Mouse (Mus musculus) CH12.LX (cell line): Measurements from ENCODE around the gene Tmem233. TPM values are rescaled to one million over a fixed set of nuclear protein-coding genes. Genes with fewer than 3 reads are reported as not detected.

Source experiments
- DNase-seq: peaks from one replicate; pipeline ENCODE4 v3.0.0-alpha.2; 2013; ENCODE audit errors: extremely low read depth
- H3K27ac ChIP-seq: 2 replicates; pipeline ENCODE4 v1.5.1; 2012; ENCODE audit warnings: low read depth, mild to moderate bottlenecking, control low read depth, moderate library complexity; ENCODE audit not compliant: insufficient read depth
- H3K27me3 ChIP-seq: replicated peaks from 2 replicates; pipeline ENCODE3; 2012; ENCODE audit warnings: inconsistent platforms
- H3K36me3 ChIP-seq, 2 experiments: replicated peaks in 1 of 2; 2 replicates each; pipeline versions ENCODE3 to v1.6.1; 2012; ENCODE audit warnings: inconsistent platforms in 1 of 2, low read length in 1 of 2, mild to moderate bottlenecking in 1 of 2, mixed read lengths in 1 of 2, moderate library complexity in 1 of 2; ENCODE audit not compliant: control insufficient read depth in 1 of 2, insufficient read depth in 1 of 2
- H3K4me1 ChIP-seq, 2 experiments: 2 replicates each; pipeline ENCODE4 v1.6.1; 2012; ENCODE audit warnings: inconsistent platforms in 1 of 2, moderate library complexity in 1 of 2; ENCODE audit not compliant: insufficient read depth in 2 of 2, control insufficient read depth in 1 of 2
- H3K4me2 ChIP-seq: 2 replicates; pipeline ENCODE4 v1.6.1; 2012; ENCODE audit warnings: low read depth, mild to moderate bottlenecking, control low read depth; ENCODE audit not compliant: poor library complexity, insufficient read depth, severe bottlenecking
- H3K4me3 ChIP-seq, 3 experiments: fragments of 150-350 bp in 1 of 3; sonication (generic) in 1 of 3; replicated peaks in 1 of 3; 2 replicates each; pipeline versions ENCODE3 to v1.5.1; 2011 to 2012; ENCODE audit warnings: low read depth in 2 of 3, low read length in 2 of 3, mild to moderate bottlenecking in 2 of 3, moderate library complexity in 2 of 3, control low read depth in 1 of 3, improper control_type of control experiment in 1 of 3, inconsistent platforms in 1 of 3, mixed read lengths in 1 of 3; ENCODE audit not compliant: poor library complexity in 1 of 3
- H3K79me2 ChIP-seq: replicated peaks from 2 replicates; pipeline ENCODE4 v1.6.1; 2012; ENCODE audit warnings: mild to moderate bottlenecking, moderate library complexity; ENCODE audit not compliant: control insufficient read depth, poor library complexity, insufficient read depth, severe bottlenecking; ENCODE audit errors: extremely low read depth
- H3K9ac ChIP-seq: 2 replicates; pipeline ENCODE4 v1.6.1; 2012; ENCODE audit warnings: low read depth, mild to moderate bottlenecking, control low read depth, moderate library complexity; ENCODE audit not compliant: insufficient read depth
- H3K9me3 ChIP-seq: replicated peaks from 2 replicates; pipeline ENCODE3; 2012; ENCODE audit warnings: low read length, inconsistent platforms, mixed read lengths
- CHD1 ChIP-seq: IDR thresholded peaks from 2 replicates; pipeline ENCODE4 v1.6.1; 2012; ENCODE audit warnings: low read depth, low read length, improper control_type of control experiment, inconsistent platforms
- CTCF ChIP-seq, 2 experiments: IDR thresholded peaks in 1 of 2; conservative IDR thresholded peaks in 1 of 2; 2 replicates each; pipeline ENCODE4 v1.5.1; 2011 to 2012; ENCODE audit warnings: low read depth in 2 of 2, low read length in 2 of 2, improper control_type of control experiment in 1 of 2, inconsistent platforms in 1 of 2, mild to moderate bottlenecking in 1 of 2, moderate library complexity in 1 of 2
- EP300 ChIP-seq: IDR thresholded peaks from 2 replicates; pipeline ENCODE4 v1.6.1; 2011; ENCODE audit warnings: low read length, improper control_type of control experiment
- IRF4 ChIP-seq: IDR thresholded peaks from 2 replicates; pipeline ENCODE4 v1.6.1; 2014; ENCODE audit warnings: low read depth, mild to moderate bottlenecking, inconsistent platforms, low read length, improper control_type of control experiment
- KAT2A ChIP-seq: IDR thresholded peaks from 2 replicates; pipeline ENCODE4 v1.6.1; 2012; ENCODE audit warnings: low read length, improper control_type of control experiment, inconsistent platforms; ENCODE audit not compliant: insufficient replicate concordance
- MAX ChIP-seq: IDR thresholded peaks from 2 replicates; pipeline ENCODE4 v1.6.1; 2011; ENCODE audit warnings: low read length, improper control_type of control experiment
- MAZ ChIP-seq: IDR thresholded peaks from 2 replicates; pipeline ENCODE4 v1.6.1; 2012; ENCODE audit warnings: low read depth, mild to moderate bottlenecking, inconsistent platforms, low read length, improper control_type of control experiment, moderate library complexity
- MXI1 ChIP-seq: IDR thresholded peaks from 2 replicates; pipeline ENCODE4 v1.6.1; 2011; ENCODE audit warnings: mild to moderate bottlenecking, low read depth, low read length, improper control_type of control experiment
- NRF1 ChIP-seq: IDR thresholded peaks from 2 replicates; pipeline ENCODE4 v1.6.1; 2014; ENCODE audit warnings: low read depth, mild to moderate bottlenecking, inconsistent platforms, low read length, improper control_type of control experiment, moderate library complexity
- PAX5 ChIP-seq: IDR thresholded peaks from 2 replicates; pipeline ENCODE4 v1.6.1; 2012; ENCODE audit warnings: low read length, inconsistent platforms, mixed read lengths
- POLR2A ChIP-seq: IDR thresholded peaks from 2 replicates; pipeline ENCODE4 v1.6.1; 2011; ENCODE audit warnings: low read depth, mild to moderate bottlenecking, improper control_type of control experiment, low read length
- POLR2AphosphoS2 ChIP-seq: IDR thresholded peaks from 2 replicates; pipeline ENCODE4 v1.6.1; 2011; ENCODE audit warnings: low read depth, low read length, improper control_type of control experiment
- RAD21 ChIP-seq: IDR thresholded peaks from 2 replicates; pipeline ENCODE4 v1.6.1; 2011; ENCODE audit warnings: low read depth, mild to moderate bottlenecking, low read length, improper control_type of control experiment, moderate library complexity
- RCOR1 ChIP-seq: conservative IDR thresholded peaks from 2 replicates; pipeline ENCODE4 v1.6.1; 2012; ENCODE audit warnings: low read depth, mild to moderate bottlenecking, inconsistent platforms, low read length, improper control_type of control experiment
- TBP ChIP-seq: conservative IDR thresholded peaks from 2 replicates; pipeline ENCODE4 v1.6.1; 2011; ENCODE audit warnings: low read depth, low read length, improper control_type of control experiment
- TCF12 ChIP-seq: IDR thresholded peaks from 2 replicates; pipeline ENCODE4 v1.6.1; 2014; ENCODE audit warnings: low read depth, mild to moderate bottlenecking, inconsistent platforms, low read length, improper control_type of control experiment
- USF2 ChIP-seq: conservative IDR thresholded peaks from 2 replicates; pipeline ENCODE4 v1.6.1; 2011; ENCODE audit warnings: low read depth, low read length, improper control_type of control experiment
- ZKSCAN1 ChIP-seq: IDR thresholded peaks from 2 replicates; pipeline ENCODE4 v1.6.1; 2012; ENCODE audit warnings: low read depth, inconsistent platforms, low read length, improper control_type of control experiment, borderline replicate concordance
- ZMIZ1 ChIP-seq: IDR thresholded peaks from 2 replicates; pipeline ENCODE4 v1.6.1; 2012; ENCODE audit warnings: low read depth, mild to moderate bottlenecking, inconsistent platforms, low read length, improper control_type of control experiment
- dilution Hi-C: fragments of 300-500 bp; cut with MboI; formaldehyde crosslinking; loops from 2 replicates; pipeline ENCODE4 v1.14.3; 2020; ENCODE audit warnings: low sequenced_read_pairs; ENCODE audit not compliant: extremely low pct_unique_long_range_greater_than_20kb, extremely low pct_ligation_motif_present
- in situ Hi-C: fragments of 300-500 bp; cut with MboI; formaldehyde crosslinking; loops from 3 replicates; pipeline ENCODE4 v1.14.3; 2019; ENCODE audit warnings: low sequenced_read_pairs, low pct_ligation_motif_present, low pct_unique_long_range_greater_than_20kb, mixed read lengths
- polyA plus RNA-seq: library from polyadenylated mRNA; unstranded; fragments of >175 nt; gene quantifications from 2 replicates; pipeline ENCODE4 v1.2.1, GENCODE M21; 2012; ENCODE audit warnings: low read depth; ENCODE audit not compliant: insufficient read length
- total RNA-seq, 2 experiments: library from RNA; depleted of rRNA; stranded (reverse); fragments of 300-350 nt in 1 of 2; fragments of >200 nt in 1 of 2; gene quantifications; 2 replicates each; pipeline ENCODE4 v1.2.3; 2012 to 2014

Gene Tmem233
- total and polyA plus RNA-seq, 3 experiments: not detected

DNA sequence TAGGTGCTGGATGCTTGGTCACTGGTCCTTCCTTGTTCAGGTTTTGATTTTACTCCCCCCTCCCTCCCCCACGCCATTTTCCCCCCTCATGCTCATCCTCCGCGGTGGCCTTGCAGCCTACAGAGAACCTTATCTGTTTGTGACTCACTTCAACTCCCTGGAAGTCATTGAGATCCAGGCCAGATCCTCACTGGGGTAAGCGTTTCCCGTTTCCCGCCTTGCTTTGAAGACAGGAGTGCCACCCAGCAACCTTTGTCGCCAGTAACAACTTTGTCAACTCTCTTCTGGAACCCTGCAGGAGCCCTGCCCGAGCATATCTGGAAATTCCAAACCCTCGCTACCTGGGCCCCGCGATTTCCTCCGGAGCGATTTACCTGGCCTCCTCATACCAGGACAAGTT, 85.7 kb downstream of the Tmem233 start:
- no peak overlapping the region for H3K4me3 ChIP-seq
- H3K27ac ChIP-seq: no peak overlapping the region
- no peak for DNase-seq
- no peaks in the 10 kb centered on the region for H3K9me3 ChIP-seq
- dilution Hi-C loops (no loop called here), in situ Hi-C loops (no loop called here)
- no peak for TF ChIP-seq CHD1
- TF ChIP-seq RCOR1: no peak
- TF ChIP-seq ZKSCAN1: no peak
- TF ChIP-seq MXI1: no peak
- no peak for TF ChIP-seq PAX5
- no peak for TF ChIP-seq TCF12
- no peak for TF ChIP-seq ZMIZ1
- no peak for TF ChIP-seq TBP
- TF ChIP-seq KAT2A: no peak
- peaks cover 46 to 74% of the 10 kb centered on the region in 2 experiments for H3K36me3 ChIP-seq
- H3K9ac ChIP-seq: no peak overlapping the region
- no peaks in the 10 kb centered on the region for H3K27me3 ChIP-seq
- H3K4me2 ChIP-seq: no peak overlapping the region
- no peaks in the 10 kb centered on the region for H3K79me2 ChIP-seq
- no peaks in the 10 kb centered on the region for H3K4me1 ChIP-seq

DNA sequence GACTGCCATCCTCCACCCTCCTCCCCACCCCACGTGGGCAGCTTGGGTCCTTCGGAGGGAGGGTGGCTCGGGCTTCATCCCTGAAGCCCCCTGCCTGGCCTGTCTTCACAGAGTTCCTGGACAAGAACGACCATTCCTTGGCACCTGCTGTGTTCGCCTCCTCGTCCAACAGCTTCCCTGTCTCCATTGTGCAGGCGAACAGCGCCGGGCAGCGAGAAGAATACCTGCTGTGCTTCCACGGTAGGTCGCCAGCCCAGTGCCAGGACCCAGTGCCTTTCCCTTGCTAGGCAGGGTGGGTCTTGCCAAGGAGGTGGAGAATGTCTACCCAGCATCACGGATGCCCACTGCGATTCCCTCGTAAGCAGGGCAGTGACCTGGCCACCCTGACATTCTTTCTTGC, 88.9 kb downstream of the Tmem233 start:
- Histone ChIP-seq H3K4me1 (no peaks in the 10 kb centered on the region), H3K27me3 (no peaks in the 10 kb centered on the region), H3K4me2 (no peak overlapping the region), H3K79me2 (no peaks in the 10 kb centered on the region), H3K9me3 (peaks cover 6% of the 10 kb centered on the region), H3K27ac (no peak overlapping the region), H3K4me3 (no peak overlapping the region), H3K9ac (no peak overlapping the region), H3K36me3 (peaks cover 52 to 87% of the 10 kb centered on the region in 2 experiments)
- TF ChIP-seq IRF4 (no peak), USF2 (no peak), POLR2A (no peak), MAX (no peak), MAZ (no peak), CHD1 (no peak)
- dilution Hi-C loops: no loop called here
- no peak for DNase-seq
- in situ Hi-C loops: no loop called here

DNA sequence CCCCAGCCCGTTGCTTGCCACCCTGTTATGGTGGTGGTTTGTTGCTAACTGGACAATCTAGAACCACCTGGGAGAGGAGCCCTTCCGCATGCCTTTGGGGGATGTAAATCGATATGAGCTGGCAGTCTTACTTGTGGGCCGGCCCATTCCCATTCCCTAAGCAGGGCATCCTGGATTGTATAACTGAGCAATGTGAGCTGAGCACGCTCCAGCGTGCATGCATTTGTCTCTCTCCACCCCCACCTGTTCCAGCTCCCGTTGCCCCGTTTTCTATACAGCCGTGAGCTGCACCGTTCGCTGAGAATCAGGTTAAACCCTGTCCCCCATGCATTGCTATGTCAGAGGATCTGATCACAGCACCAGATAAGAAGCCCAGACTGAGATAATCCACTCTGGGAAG, 91.3 kb downstream of the Tmem233 start:
- no peak overlapping the region for H3K9ac ChIP-seq

More for the DNA sequence above, 91.3 kb downstream of the Tmem233 start:
- in situ Hi-C loops: no loop called here
- H3K27ac ChIP-seq: no peak overlapping the region
- H3K79me2 ChIP-seq: no peaks in the 10 kb centered on the region
- peaks cover 62 to 93% of the 10 kb centered on the region in 2 experiments for H3K36me3 ChIP-seq
- H3K27me3 ChIP-seq: no peaks in the 10 kb centered on the region
- TF ChIP-seq EP300 (no peak), TCF12 (no peak), RAD21 (no peak), POLR2A (no peak), POLR2AphosphoS2 (no peak), CTCF (conservative IDR thresholded peaks at IDR 0.05 in 1 of 2, IDR thresholded peaks at IDR 0.05 in 1 of 2; ENCODE audit: low read depth in 2 of 2, low read length in 2 of 2) (no peak), NRF1 (no peak), MAZ (no peak)
- TF ChIP-seq, all 38 proteins: peak for 0
- Histone ChIP-seq H3K4me1 (peaks cover 0 to 13% of the 10 kb centered on the region in 2 experiments; a peak in 3 of 4 replicates), H3K4me2 (no peak overlapping the region), H3K9me3 (peaks cover 6% of the 10 kb centered on the region), H3K4me3 (no peak overlapping the region)
- DNase-seq: no peak
- dilution Hi-C loops: no loop called here
